Mouse (Mus musculus) heart, adult 2 months (tissue): Measurements from ENCODE around the gene Ttll8. TPM values are rescaled to one million over a fixed set of nuclear protein-coding genes. Genes with fewer than 3 reads are reported as not detected.

Experiments used
- DNase-seq, 2 experiments: peaks; one replicate each; pipeline ENCODE4 v3.0.0; 2021
- H3K27ac ChIP-seq: fragments of 200-600 bp; 2 replicates; pipeline ENCODE4 v1.8.1; 2022
- H3K27me3 ChIP-seq: fragments of 200-500 bp; 2 replicates; pipeline ENCODE4 v1.6.1; 2012; ENCODE audit warnings: mild to moderate bottlenecking, low read length, inconsistent platforms, mixed read lengths; ENCODE audit not compliant: control insufficient read depth, insufficient read depth
- H3K36me3 ChIP-seq: fragments of 200-500 bp; 2 replicates; pipeline ENCODE4 v1.6.1; 2012; ENCODE audit warnings: low read length, inconsistent platforms; ENCODE audit not compliant: control insufficient read depth, insufficient read depth
- H3K4me1 ChIP-seq: fragments of 200-500 bp; 2 replicates; pipeline ENCODE4 v1.6.1; 2011; ENCODE audit warnings: low read length; ENCODE audit not compliant: control insufficient read depth, insufficient read depth
- H3K4me3 ChIP-seq: fragments of 200-600 bp; 2 replicates; pipeline ENCODE4 v1.8.1; 2022
- H3K79me2 ChIP-seq: fragments of 200-500 bp; replicated peaks from 2 replicates; pipeline ENCODE4 v1.6.1; 2012; ENCODE audit warnings: mild to moderate bottlenecking, inconsistent platforms, low read length, moderate library complexity, mixed read lengths; ENCODE audit not compliant: control insufficient read depth, insufficient read depth
- H3K9ac ChIP-seq: fragments of 200-500 bp; 2 replicates; pipeline ENCODE4 v1.6.1; 2012; ENCODE audit warnings: low read depth, mild to moderate bottlenecking, control low read depth, inconsistent platforms, low read length, mixed read lengths
- CTCF ChIP-seq: fragments of 200-600 bp; IDR thresholded peaks from 2 replicates; pipeline ENCODE4 v1.8.1; 2022; ENCODE audit warnings: antibody characterized with exemption, mild to moderate bottlenecking, moderate library complexity
- EP300 ChIP-seq: fragments of 200-500 bp; IDR thresholded peaks from 2 replicates; pipeline ENCODE4 v1.6.1; 2011; ENCODE audit warnings: low read depth, low read length, control low read depth; ENCODE audit not compliant: insufficient read depth
- POLR2A ChIP-seq: fragments of 200-500 bp; IDR thresholded peaks from 2 replicates; pipeline ENCODE4 v1.6.1; 2011; ENCODE audit warnings: mild to moderate bottlenecking, low read depth, low read length, control low read depth; ENCODE audit not compliant: insufficient read depth
- WGBS: fragments of 180-500 bp; shearing (Covaris S2); methylation state at CpG from one replicate; pipeline ENCODE4 v1.1.7; 2018; 5-methylcytosine and 5-hydroxymethylcytosine counted together
- intact Hi-C: fragments of 180-260 bp; cut with DNase I; formaldehyde crosslinking; loops from one replicate; pipeline ENCODE4 v1.15.1; 2025
- polyA plus RNA-seq: library from polyadenylated mRNA; depleted of rRNA; stranded (reverse); fragments of >200 nt; gene quantifications from 2 replicates; pipeline ENCODE4 v1.2.3, GENCODE M21; 2012
- total RNA-seq, 2 experiments: library from RNA; stranded (reverse); gene quantifications; 2 replicates each; pipeline ENCODE4 v1.2.3; 2021

The Ttll8 gene
- total and polyA plus RNA-seq, 3 experiments = 0.18 TPM; not detected in 2

- peak; percentile 95 for DNase-seq
- Histone ChIP-seq H3K27me3 (no peaks in the 10 kb centered on the region), H3K9ac (peak overlapping the region; percentile 34), H3K4me1 (peaks cover 37% of the 10 kb centered on the region), H3K79me2 (no peaks in the 10 kb centered on the region), H3K27ac (peak overlapping the region; percentile 91), H3K36me3 (peaks cover 3% of the 10 kb centered on the region; the same call in 1 of the 2 replicates), H3K4me3 (no peak overlapping the region)
- 5% methylated on average over 10 of the region's 10 CpGs for WGBS
- intact Hi-C loops = loop anchor here (1.0 kb wide), 2 partner anchors 10 to 12 kb away; partner anchors contain the start of gene Pim3
- peak; percentile 100 for TF ChIP-seq EP300
- TF ChIP-seq CTCF = no peak
- peak; percentile 77 for TF ChIP-seq POLR2A
Measured at GRCm38 (mm10) chr15:88850146-88850826, 103.9 kb downstream of the Ttll8 start.

GRCm38 (mm10) chr15:88849621-88850020 is 104.6 kb downstream of the Ttll8 start:
- Histone ChIP-seq H3K4me3 (no peak overlapping the region), H3K4me1 (peaks cover 33% of the 10 kb centered on the region), H3K79me2 (no peaks in the 10 kb centered on the region), H3K9ac (no peak overlapping the region; the same call in 1 of the 2 replicates), H3K27me3 (no peaks in the 10 kb centered on the region), H3K36me3 (peaks cover 3% of the 10 kb centered on the region; the same call in 1 of the 2 replicates), H3K27ac (peak overlapping the region; percentile 91)
- intact Hi-C loops = loop anchor here (1.0 kb wide), 2 partner anchors 9 to 13 kb away; partner anchors contain the start of gene Pim3
- DNase-seq = no peak
- whole genome bisulfite sequencing = 89% methylated on average over 2 of the region's 2 CpGs
- no peak for TF ChIP-seq EP300
- no peak for TF ChIP-seq POLR2A
- TF ChIP-seq CTCF = no peak

GRCm38 (mm10) chr15:88848661-88849060 is 105.6 kb downstream of the Ttll8 start:
- intact Hi-C loops = no loop called here
- Histone ChIP-seq H3K9ac (no peak overlapping the region), H3K36me3 (peaks cover 3% of the 10 kb centered on the region; the same call in 1 of the 2 replicates), H3K27me3 (no peaks in the 10 kb centered on the region), H3K4me3 (no peak overlapping the region), H3K4me1 (peaks cover 28% of the 10 kb centered on the region), H3K27ac (peak overlapping the region; percentile 91), H3K79me2 (no peaks in the 10 kb centered on the region)
- 96% methylated on average over 1 of the region's 1 CpGs for WGBS
- DNase-seq = peak in 1 of 2 experiments; percentile 19
- TF ChIP-seq CTCF (no peak), POLR2A (no peak), EP300 (no peak)

GRCm38 (mm10) chr15:88844966-88845365 is 109.3 kb downstream of the Ttll8 start:
- TF ChIP-seq POLR2A (no peak), CTCF (no peak), EP300 (no peak)
- WGBS = 92% methylated on average over 7 of the region's 7 CpGs
- intact Hi-C loops = no loop called here

GRCm38 (mm10) chr15:88843486-88844097 is 110.6 kb downstream of the Ttll8 start:
- Histone ChIP-seq H3K4me1 (peaks cover 15% of the 10 kb centered on the region), H3K79me2 (no peaks in the 10 kb centered on the region), H3K27me3 (no peaks in the 10 kb centered on the region), H3K36me3 (no peaks in the 10 kb centered on the region), H3K4me3 (no peak overlapping the region), H3K9ac (no peak overlapping the region), H3K27ac (no peak overlapping the region)
- 45% methylated on average over 8 of the region's 8 CpGs for WGBS
- TF ChIP-seq EP300 (no peak), CTCF (no peak), POLR2A (no peak)
- intact Hi-C loops = no loop called here
- no peak for DNase-seq

More at GRCm38 (mm10) chr15:88844966-88845365, 109.3 kb downstream of the Ttll8 start:
- no peak overlapping the region for H3K27ac ChIP-seq
- H3K4me1 ChIP-seq = peaks cover 19% of the 10 kb centered on the region
- no peak for DNase-seq
- no peaks in the 10 kb centered on the region for H3K79me2 ChIP-seq
- no peaks in the 10 kb centered on the region for H3K27me3 ChIP-seq
- H3K4me3 ChIP-seq = no peak overlapping the region
- no peak overlapping the region for H3K9ac ChIP-seq
- H3K36me3 ChIP-seq = peaks cover 3% of the 10 kb centered on the region; the same call in 1 of the 2 replicates

- Histone ChIP-seq H3K36me3 (no peaks in the 10 kb centered on the region), H3K4me3 (no peak overlapping the region), H3K9ac (no peak overlapping the region), H3K79me2 (no peaks in the 10 kb centered on the region), H3K27ac (no peak overlapping the region), H3K4me1 (peaks cover 16% of the 10 kb centered on the region), H3K27me3 (no peaks in the 10 kb centered on the region)
- no peak for DNase-seq
- TF ChIP-seq EP300 (no peak), POLR2A (no peak), CTCF (no peak)
- WGBS = 76% methylated on average over 3 of the region's 3 CpGs
- intact Hi-C loops = no loop called here
Measured at GRCm38 (mm10) chr15:88842300-88842673, 111.9 kb downstream of the Ttll8 start.
